Mouse (Mus musculus): Measurements from ENCODE around the gene Cd180.

GRCm38 (mm10) chr13:102739720-102740535 is 46.6 kb downstream of the Cd180 start:
- no peak for TF ChIP-seq CTCF (IDR thresholded peaks at IDR 0.05; ENCODE audit: insufficient read depth, low read length)
- TF ChIP-seq POLR2A (IDR thresholded peaks at IDR 0.05; ENCODE audit: borderline replicate concordance, extremely low read depth, low read depth, low read length): no peak
